Mouse (Mus musculus) hindbrain, postnatal 0 days (tissue): ENCODE measurements around the gene Scgb2a2. TPM values are rescaled to one million over a fixed set of nuclear protein-coding genes. Genes with fewer than 3 reads are reported as not detected.
"Not testable (repeated sequence)": the region's sequence is repeated elsewhere in the genome, so short reads cannot be mapped to it uniquely, and the experiment has no call there.

Experiments used
- ATAC-seq: fragments of 200-750 bp; cut with Nextera tagmentation; 2 replicates; pipeline ENCODE4 v1.8.0; 2017; ENCODE audit warnings: mild to moderate bottlenecking, moderate TSS enrichment, moderate library complexity
- DNase-seq: peaks from one replicate; pipeline ENCODE4 v3.0.0-alpha.2; 2015; ENCODE audit warnings: low spot score
- H3K27ac ChIP-seq: fragments of 300-500 bp; sonication (generic); 2 replicates; pipeline ENCODE4 v1.5.1; 2014; ENCODE audit warnings: mild to moderate bottlenecking
- H3K27me3 ChIP-seq: fragments of 300-500 bp; sonication (generic); 2 replicates; pipeline ENCODE4 v1.6.1; 2014; ENCODE audit warnings: low read length, mixed read lengths; ENCODE audit not compliant: insufficient read depth
- H3K36me3 ChIP-seq: fragments of 300-500 bp; sonication (generic); 2 replicates; pipeline ENCODE4 v1.6.1; 2014; ENCODE audit warnings: low read length, mixed read lengths; ENCODE audit not compliant: insufficient read depth
- H3K4me1 ChIP-seq: fragments of 300-500 bp; sonication (generic); 2 replicates; pipeline ENCODE4 v1.6.1; 2014; ENCODE audit warnings: antibody characterized with exemption, low read length, mixed read lengths; ENCODE audit not compliant: insufficient read depth
- H3K4me2 ChIP-seq: fragments of 300-500 bp; sonication (generic); 2 replicates; pipeline ENCODE4 v1.6.1; 2014; ENCODE audit warnings: low read depth, mild to moderate bottlenecking, low read length, moderate library complexity, mixed read lengths
- H3K4me3 ChIP-seq: fragments of 300-500 bp; sonication (generic); 2 replicates; pipeline ENCODE4 v1.5.1; 2014; ENCODE audit warnings: low read length
- H3K9ac ChIP-seq: fragments of 300-500 bp; sonication (generic); replicated peaks from 2 replicates; pipeline ENCODE4 v1.6.1; 2014; ENCODE audit warnings: mild to moderate bottlenecking, low read length, moderate library complexity, mixed read lengths
- H3K9me3 ChIP-seq: fragments of 300-500 bp; sonication (generic); 2 replicates; pipeline ENCODE4 v1.6.1; 2016; ENCODE audit warnings: low read length, mixed read lengths
- CTCF ChIP-seq: IDR thresholded peaks from 2 replicates; pipeline ENCODE4 v1.5.1; 2016; ENCODE audit warnings: antibody characterized with exemption, control low read depth, low read depth
- WGBS: fragments of 180-500 bp; shearing (Covaris S2); extraction: QIAGEN DNeasy Blood & Tissue Kit; methylation state at CpG from one replicate; pipeline ENCODE4 v1.1.7; 2014; 5-methylcytosine and 5-hydroxymethylcytosine counted together
- microRNA-seq, 2 experiments: library from miRNA; unstranded; fragments of <30 nt; microRNA quantifications; one replicate each; pipeline ENCODE4; 2016
- polyA plus RNA-seq: library from polyadenylated mRNA; unstranded; fragments of >200 nt; fragmentation: Nextera tagmentation; extraction: Ambion mirVana; gene quantifications from 2 replicates; pipeline ENCODE4 v1.2.1, GENCODE M21; 2015
- total RNA-seq: library from RNA; depleted of rRNA; stranded (reverse); fragments of >200 nt; gene quantifications from 2 replicates; pipeline ENCODE4 v1.2.3, GENCODE M21; 2014; rRNA removed

The Scgb2a2 gene
- total and polyA plus RNA-seq, 2 experiments from 2014 or later = not detected

DNA sequence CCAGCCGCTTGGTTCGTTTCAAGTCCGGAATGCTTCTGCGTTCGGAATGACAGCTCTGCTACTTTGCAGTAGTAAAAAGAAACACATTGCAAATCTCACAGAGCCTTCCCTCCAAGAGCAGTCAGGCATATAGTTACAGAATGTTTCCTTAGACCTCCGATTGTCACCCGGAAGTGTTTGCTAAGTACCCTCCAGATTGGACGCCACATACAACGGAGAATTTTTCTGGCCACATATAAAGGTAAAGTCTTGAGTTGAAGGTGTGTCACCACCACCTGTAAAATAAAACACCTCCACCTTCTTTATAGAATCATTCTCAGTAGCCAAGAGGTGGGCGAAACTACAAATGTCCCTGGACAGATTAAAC lies 52.4 kb downstream of the Scgb2a2 start:
- Histone ChIP-seq H3K27me3 (no peaks in the 10 kb centered on the region), H3K9ac (peak overlapping the region; percentile 43), H3K27ac (peak overlapping the region; percentile 88), H3K4me2 (peak overlapping the region; percentile 57), H3K9me3 (no peaks in the 10 kb centered on the region), H3K4me1 (0 out of 2 replicates have a peak, but pooled peaks cover 12% of the 10 kb centered on the region), H3K36me3 (no peaks in the 10 kb centered on the region; the same call in 1 of the 2 replicates), H3K4me3 (peak overlapping the region; percentile 89)
- WGBS = 8% methylated on average over 10 of the region's 10 CpGs
- ATAC-seq (peak; percentile 85), DNase-seq (no peak)
- TF ChIP-seq CTCF = no peak

- not testable (repeated sequence) for H3K36me3 ChIP-seq, H3K4me3 ChIP-seq, ATAC-seq, H3K27ac ChIP-seq, H3K9me3 ChIP-seq, DNase-seq, H3K4me2 ChIP-seq, H3K27me3 ChIP-seq, H3K9ac ChIP-seq
- 95% methylated on average over 2 of the region's 2 CpGs for WGBS
- 0 out of 2 replicates have a peak, but pooled peaks cover 12% of the 10 kb centered on the region for H3K4me1 ChIP-seq
Measured at GRCm38 (mm10) chr19:9900696-9901095, 53.3 kb downstream of the Scgb2a2 start.

Small RNAs within 50 kb of the gene (microRNA-seq; reads per million reads assigned to microRNA genes)
- 0 reads per million in 2 experiments for gene Gm22369

Other genes starting within 250 kb of the Scgb2a2 start
- 11.4 and 16.2 TPM in 2 replicates for gene Incenp, start 52.0 kb downstream of the Scgb2a2 start, total RNA-seq
- 26.4 and 27.2 TPM in 2 replicates for gene Incenp, start 52.0 kb downstream of the Scgb2a2 start, polyA plus RNA-seq
- gene Fth1, start 133.0 kb downstream of the Scgb2a2 start, total RNA-seq = 301 and 443 TPM in 2 replicates
- gene Fth1, start 133.0 kb downstream of the Scgb2a2 start, polyA plus RNA-seq = 2,616 and 2,786 TPM in 2 replicates
- 0.86 and 1.5 TPM in 2 replicates for gene Best1, start 154.1 kb downstream of the Scgb2a2 start, total RNA-seq
- 2.6 and 3.0 TPM in 2 replicates for gene Best1, start 154.1 kb downstream of the Scgb2a2 start, polyA plus RNA-seq
- gene Rab3il1, start 154.1 kb downstream of the Scgb2a2 start, total RNA-seq = 19.7 and 23.0 TPM in 2 replicates
- gene Rab3il1, start 154.1 kb downstream of the Scgb2a2 start, polyA plus RNA-seq = 20.1 and 22.2 TPM in 2 replicates
- gene Fads3, start 194.0 kb downstream of the Scgb2a2 start, total RNA-seq = 52.5 and 59.0 TPM in 2 replicates
- gene Fads3, start 194.0 kb downstream of the Scgb2a2 start, polyA plus RNA-seq = 35.1 and 37.4 TPM in 2 replicates